Mouse (Mus musculus) 416B (cell line): ENCODE measurements around the gene Eif4a1.

Experiments used
- DNase-seq: peaks from one replicate; pipeline ENCODE4 v3.0.0; 2011; ENCODE audit warnings: low read depth

Gene Eif4a1

GRCm38 (mm10) chr11:69699595-69699994, 27.4 kb upstream of the Eif4a1 start:
- DNase-seq: no peak

DNA sequence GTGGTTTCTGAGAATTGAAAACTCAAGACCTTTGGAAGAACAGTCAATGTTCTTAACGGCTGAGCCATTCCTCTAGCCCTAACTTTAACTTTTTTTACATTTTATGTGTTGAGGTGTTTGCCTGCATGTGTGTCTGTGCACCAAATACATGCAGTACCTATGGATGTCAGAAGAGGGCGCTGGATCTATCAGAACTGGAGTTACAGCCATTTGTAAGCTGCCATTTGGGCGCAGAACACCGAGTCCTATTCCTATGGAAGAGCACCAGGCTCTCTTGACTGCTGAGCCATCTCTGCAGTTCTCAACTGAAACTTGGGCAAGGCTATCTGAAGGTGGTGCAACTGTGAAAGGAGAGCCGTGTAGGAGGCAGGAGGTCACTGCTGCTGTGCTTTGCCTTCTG, 26.4 kb upstream of the Eif4a1 start:
- DNase-seq: no peak

- no peak for DNase-seq
Observed at GRCm38 (mm10) chr11:69697396-69697795, 25.2 kb upstream of the Eif4a1 start.

DNA sequence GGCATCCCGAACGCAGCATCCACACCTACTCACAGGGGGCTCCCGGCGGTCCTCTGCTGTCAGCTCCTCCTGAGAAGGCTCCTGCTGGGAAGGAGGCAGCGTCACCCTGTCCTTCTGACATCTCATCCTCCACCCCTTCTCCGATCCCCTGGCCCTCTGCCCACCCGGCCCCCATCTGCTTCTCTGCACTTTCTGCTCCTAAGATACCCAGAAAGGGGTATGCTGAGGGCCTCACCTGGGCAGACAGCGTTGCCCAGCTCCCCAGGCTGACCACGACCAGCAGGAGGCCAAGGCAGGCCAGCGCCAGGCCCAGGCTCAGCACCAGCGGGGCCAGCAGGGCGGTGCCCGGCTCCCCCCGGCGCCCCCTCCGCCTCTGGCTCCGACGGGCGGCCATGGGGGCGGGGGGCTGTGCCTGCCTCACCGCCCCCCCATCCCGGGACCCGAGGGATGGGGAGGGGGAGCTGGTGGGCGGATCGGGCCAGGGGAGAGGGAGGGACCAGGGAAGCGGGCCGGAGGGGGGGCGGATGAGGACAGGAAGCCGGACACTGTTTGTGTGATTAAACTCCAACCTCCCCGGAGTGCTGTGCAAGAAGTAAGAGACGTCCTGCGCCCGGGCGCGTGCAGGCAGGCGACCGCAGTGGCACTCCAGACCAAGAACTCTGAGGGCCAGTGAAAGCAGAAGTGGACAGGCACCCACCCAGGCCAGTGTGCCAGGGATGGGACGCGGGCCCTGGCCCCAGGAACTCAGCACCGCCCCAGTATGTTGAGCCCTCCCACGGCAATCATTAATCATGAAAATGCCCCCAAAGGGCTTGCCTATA, 23.3 kb upstream of the Eif4a1 start, which contains the start of the genes Tnfsf12 and Tnfsfm13:
Gene Tnfsf12, minus strand, starts transcription at position 489 of the 821 bp plus-strand sequence.
Gene Tnfsfm13, minus strand, starts transcription at position 738 of the 821 bp plus-strand sequence.
- no peak for DNase-seq

DNA sequence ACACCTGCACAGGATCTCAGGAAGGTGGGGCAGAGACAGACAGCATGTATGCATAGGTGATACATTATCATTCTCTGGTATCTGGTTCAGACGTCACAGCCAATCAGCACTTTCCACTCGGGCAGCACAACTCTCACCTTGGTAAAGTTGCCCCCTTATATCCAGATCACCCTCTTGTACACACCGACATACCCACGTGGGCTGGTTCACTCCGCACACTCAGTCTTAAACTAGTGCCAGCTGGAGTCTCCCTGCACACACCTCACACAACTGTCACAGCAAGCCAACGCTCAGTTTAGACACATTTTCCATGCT, 22.8 kb upstream of the Eif4a1 start:
- DNase-seq: no peak

GRCm38 (mm10) chr11:69693421-69693965, 21.3 kb upstream of the Eif4a1 start:
- no peak for DNase-seq

DNA sequence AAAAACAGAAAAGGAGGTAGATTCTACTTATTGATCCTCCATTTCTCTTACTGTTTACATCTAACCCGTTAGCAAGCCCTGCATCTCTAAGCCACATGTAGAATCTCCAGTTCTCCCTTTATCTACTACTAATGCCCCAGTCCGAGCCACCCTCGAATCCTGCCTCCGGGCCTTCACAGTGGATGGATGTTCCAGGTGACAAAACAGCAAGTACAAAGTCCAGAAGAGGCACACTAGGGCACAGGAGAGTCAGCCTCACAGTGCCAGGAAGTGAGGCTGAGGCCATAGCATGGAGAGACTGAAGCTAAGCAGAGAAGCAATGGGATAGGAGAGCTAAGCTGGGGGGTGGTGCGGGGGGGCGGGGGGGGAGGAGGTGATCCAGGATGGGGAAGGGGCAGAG, 20.6 kb upstream of the Eif4a1 start:
- DNase-seq: no peak

- DNase-seq: peak; percentile 48
Observed at GRCm38 (mm10) chr11:69692196-69692811, 20.1 kb upstream of the Eif4a1 start.

- no peak for DNase-seq
Observed at GRCm38 (mm10) chr11:69689891-69690290, 17.7 kb upstream of the Eif4a1 start.

DNA sequence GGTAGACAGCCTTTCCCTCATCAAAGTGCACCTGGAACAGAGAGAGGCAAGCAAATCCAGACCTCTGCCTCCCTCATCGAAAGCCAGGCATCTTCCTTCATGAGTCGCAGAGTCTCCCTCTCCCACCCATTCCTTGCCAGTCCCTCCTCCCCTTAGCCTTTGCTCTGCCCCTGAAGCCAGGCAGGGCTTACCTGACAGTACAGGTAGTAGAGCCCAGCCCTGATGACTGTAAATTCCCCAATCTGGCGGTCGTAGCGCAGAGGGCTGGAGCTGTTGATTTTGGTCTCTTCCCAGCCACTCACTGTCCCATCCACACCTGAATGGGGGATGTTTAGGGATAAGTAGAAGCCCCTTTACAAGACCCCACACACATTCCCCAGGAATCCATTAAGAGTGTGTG, 14.8 kb upstream of the Eif4a1 start:
- no peak for DNase-seq

GRCm38 (mm10) chr11:69686377-69686776, 14.2 kb upstream of the Eif4a1 start:
- no peak for DNase-seq

DNA sequence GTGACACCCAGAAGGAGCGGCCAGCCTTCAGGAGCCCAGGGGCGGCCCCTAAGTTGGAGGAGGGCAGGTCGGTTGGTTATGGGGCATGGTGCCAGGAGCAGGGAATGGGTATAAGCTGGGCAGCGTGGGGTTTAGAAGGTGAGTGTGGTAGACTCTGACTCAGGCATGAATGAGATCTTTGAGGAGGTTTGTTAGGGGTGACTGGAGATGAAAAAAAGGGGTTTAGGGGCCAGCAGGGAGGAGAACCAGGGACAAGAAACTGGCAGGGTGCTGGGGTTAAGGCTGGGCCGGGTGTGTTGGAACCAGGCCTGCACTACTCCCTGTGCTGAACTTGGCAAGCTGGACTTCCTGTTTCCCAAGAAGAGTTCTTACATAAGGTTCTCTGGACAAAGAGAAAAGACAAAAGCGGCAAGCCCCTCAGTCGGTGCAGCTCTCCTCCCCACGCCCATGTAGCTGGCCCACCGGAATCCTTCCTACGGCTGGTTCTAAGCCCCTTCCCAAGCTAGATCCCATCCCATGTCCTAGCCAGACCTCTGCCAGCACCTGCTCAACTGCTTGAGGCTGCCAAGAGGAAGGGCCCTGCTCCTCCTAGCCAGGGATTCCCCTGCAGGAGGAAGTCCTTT, 13.4 kb upstream of the Eif4a1 start, which contains the start of gene Tnfsf13:
Gene Tnfsf13, minus strand, starts transcription at position 259 of the 623 bp plus-strand sequence.
- peak; percentile 54 for DNase-seq

DNA sequence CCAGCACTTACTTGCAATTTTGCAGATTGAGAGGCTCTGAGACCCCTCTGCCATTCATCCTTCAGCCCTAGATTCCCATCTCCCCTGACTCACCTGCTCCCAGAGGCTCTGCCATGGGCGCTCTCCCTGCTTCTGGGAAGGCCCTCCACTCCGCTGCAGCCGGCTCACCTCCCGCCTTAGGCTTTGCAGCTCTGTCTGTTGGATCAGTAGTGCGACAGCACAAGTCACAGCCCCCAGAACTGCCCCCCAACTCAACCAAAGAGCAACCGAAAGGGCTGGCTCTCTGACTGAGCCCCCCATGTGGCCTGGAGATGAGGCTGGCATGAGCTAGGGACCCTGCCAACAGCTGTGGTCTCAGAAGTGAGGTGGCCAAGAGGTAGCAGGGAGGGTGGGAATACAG, 12.7 kb upstream of the Eif4a1 start:
- no peak for DNase-seq

- no peak for DNase-seq
Observed at GRCm38 (mm10) chr11:69684128-69684745, 12.0 kb upstream of the Eif4a1 start.

DNA sequence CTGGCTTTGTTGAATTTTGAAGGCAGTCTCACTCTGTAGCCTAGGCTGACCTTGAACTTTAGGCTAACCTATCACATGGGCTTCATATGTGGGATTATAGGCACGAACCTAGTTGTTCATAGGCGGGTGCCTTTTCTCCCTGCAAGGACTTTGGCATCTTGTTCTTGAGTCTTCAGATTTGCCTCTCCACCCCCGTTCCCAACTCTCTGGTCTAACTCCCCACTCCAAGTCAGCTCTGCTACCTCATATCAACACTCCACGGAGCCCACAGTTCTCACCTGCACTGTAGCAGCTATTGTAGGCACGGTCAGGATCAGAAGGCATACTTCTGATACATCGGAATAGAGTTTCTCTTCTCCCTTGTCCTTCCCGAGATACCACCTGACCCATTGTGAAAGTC, 11.4 kb upstream of the Eif4a1 start:
- DNase-seq: no peak

GRCm38 (mm10) chr11:69682840-69683533, 10.8 kb upstream of the Eif4a1 start:
- DNase-seq: peak; percentile 93

DNA sequence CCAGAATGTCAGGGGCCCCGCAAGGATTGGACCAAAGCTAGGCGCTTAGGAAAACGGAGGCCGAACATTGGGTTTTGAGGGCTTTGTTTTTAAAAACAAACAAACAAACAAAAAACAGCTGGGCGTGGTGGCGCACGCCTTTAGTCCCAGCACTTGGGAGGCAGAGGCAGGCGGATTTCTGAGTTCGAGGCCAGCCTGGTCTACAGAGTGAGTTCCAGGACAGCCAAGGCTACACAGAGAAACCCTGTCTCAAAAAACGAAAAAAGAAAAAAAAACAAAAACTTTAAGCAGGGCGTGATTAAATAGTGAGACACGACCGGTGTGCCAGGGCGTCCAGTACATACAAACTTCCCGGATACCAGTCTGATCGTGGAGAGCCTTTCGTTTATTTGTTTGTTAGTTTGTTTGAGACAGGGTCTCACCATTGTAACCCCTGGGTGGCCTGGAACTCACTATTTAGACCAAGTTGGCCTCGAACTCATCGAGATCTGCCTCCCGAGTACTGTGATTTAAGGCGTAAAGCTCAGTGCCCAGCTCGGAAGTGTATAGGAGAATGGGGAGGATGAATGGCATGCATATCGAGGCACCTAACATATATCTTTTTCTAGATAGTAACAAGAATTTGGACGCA, 10.1 kb upstream of the Eif4a1 start:
- no peak for DNase-seq

- peak; percentile 96 for DNase-seq
Observed at GRCm38 (mm10) chr11:69681314-69682208, 9.3 kb upstream of the Eif4a1 start, which contains the start of gene Senp3. Senp3 (minus strand) TSS chr11:69682084.

- no peak for DNase-seq
Observed at GRCm38 (mm10) chr11:69680136-69680855, 8.1 kb upstream of the Eif4a1 start.
